Mouse (Mus musculus) adipocyte (in vitro differentiated cells): Measurements from ENCODE around the gene Rassf6.

ENCODE experiments used
- DNase-seq: peaks from one replicate; pipeline ENCODE4 v3.0.0-alpha.2; 2016; ENCODE audit warnings: low spot score

Gene Rassf6

GRCm38 (mm10) chr5:90640286-90641217 is at the start of gene Rassf6:
Rassf6 (minus strand) TSS chr5:90640657.
- peak; percentile 90 for DNase-seq

GRCm38 (mm10) chr5:90689426-90690128 is 49.1 kb upstream of the Rassf6 start:
- peak; percentile 86 for DNase-seq

- DNase-seq, result no peak
Observed at GRCm38 (mm10) chr5:90687913-90688312, 47.5 kb upstream of the Rassf6 start.

GRCm38 (mm10) chr5:90684994-90685393 is 44.5 kb upstream of the Rassf6 start:
- DNase-seq, result no peak

- peak; percentile 93 for DNase-seq
Observed at GRCm38 (mm10) chr5:90681842-90682241, 41.4 kb upstream of the Rassf6 start.

- DNase-seq, result no peak
Observed at GRCm38 (mm10) chr5:90677560-90677959, 37.1 kb upstream of the Rassf6 start.

GRCm38 (mm10) chr5:90661852-90662251 is 21.4 kb upstream of the Rassf6 start:
- no peak for DNase-seq

GRCm38 (mm10) chr5:90661436-90661835 is 21.0 kb upstream of the Rassf6 start:
- DNase-seq, result peak; percentile 84

GRCm38 (mm10) chr5:90660411-90660810 is 20.0 kb upstream of the Rassf6 start:
- no peak for DNase-seq

GRCm38 (mm10) chr5:90656681-90657080 is 16.2 kb upstream of the Rassf6 start:
- DNase-seq, result no peak

GRCm38 (mm10) chr5:90655891-90656290 is 15.4 kb upstream of the Rassf6 start:
- DNase-seq, result no peak

GRCm38 (mm10) chr5:90654798-90655197 is 14.3 kb upstream of the Rassf6 start:
- no peak for DNase-seq

GRCm38 (mm10) chr5:90652724-90653123 is 12.3 kb upstream of the Rassf6 start:
- peak; percentile 90 for DNase-seq

- DNase-seq, result no peak
Observed at GRCm38 (mm10) chr5:90650466-90651150, 10.2 kb upstream of the Rassf6 start.

GRCm38 (mm10) chr5:90647473-90647872 is 7.0 kb upstream of the Rassf6 start:
- no peak for DNase-seq

- DNase-seq, result no peak
Observed at GRCm38 (mm10) chr5:90646398-90646797, 5.9 kb upstream of the Rassf6 start.

GRCm38 (mm10) chr5:90645579-90645978 is 5.1 kb upstream of the Rassf6 start:
- no peak for DNase-seq

- DNase-seq, result no peak
Observed at GRCm38 (mm10) chr5:90641218-90641610, 757 bp upstream of the Rassf6 start.

GRCm38 (mm10) chr5:90634885-90635284 is 5.6 kb downstream of the Rassf6 start:
- DNase-seq, result no peak

- DNase-seq, result no peak
Observed at GRCm38 (mm10) chr5:90628530-90628929, 11.9 kb downstream of the Rassf6 start.

GRCm38 (mm10) chr5:90628011-90628410 is 12.4 kb downstream of the Rassf6 start:
- no peak for DNase-seq

GRCm38 (mm10) chr5:90627423-90627822 is 13.0 kb downstream of the Rassf6 start:
- no peak for DNase-seq
